Mouse (Mus musculus) heart, adult 2 months (tissue): ENCODE data around the gene Gart. TPM values are rescaled to one million over a fixed set of nuclear protein-coding genes. Genes with fewer than 3 reads are reported as not detected.
A peak's percentile ranks its signal among the peaks of the same experiment; 100 is the strongest.

Source experiments
- DNase-seq, 2 experiments: peaks; one replicate each; pipeline ENCODE4 v3.0.0; 2021
- H3K27ac ChIP-seq: fragments of 200-600 bp; 2 replicates; pipeline ENCODE4 v1.8.1; 2022
- H3K27me3 ChIP-seq: fragments of 200-500 bp; 2 replicates; pipeline ENCODE4 v1.6.1; 2012; ENCODE audit warnings: mild to moderate bottlenecking, low read length, inconsistent platforms, mixed read lengths; ENCODE audit not compliant: control insufficient read depth, insufficient read depth
- H3K36me3 ChIP-seq: fragments of 200-500 bp; 2 replicates; pipeline ENCODE4 v1.6.1; 2012; ENCODE audit warnings: low read length, inconsistent platforms; ENCODE audit not compliant: control insufficient read depth, insufficient read depth
- H3K4me1 ChIP-seq: fragments of 200-500 bp; 2 replicates; pipeline ENCODE4 v1.6.1; 2011; ENCODE audit warnings: low read length; ENCODE audit not compliant: control insufficient read depth, insufficient read depth
- H3K4me3 ChIP-seq: fragments of 200-600 bp; 2 replicates; pipeline ENCODE4 v1.8.1; 2022
- H3K79me2 ChIP-seq: fragments of 200-500 bp; replicated peaks from 2 replicates; pipeline ENCODE4 v1.6.1; 2012; ENCODE audit warnings: mild to moderate bottlenecking, inconsistent platforms, low read length, moderate library complexity, mixed read lengths; ENCODE audit not compliant: control insufficient read depth, insufficient read depth
- H3K9ac ChIP-seq: fragments of 200-500 bp; 2 replicates; pipeline ENCODE4 v1.6.1; 2012; ENCODE audit warnings: low read depth, mild to moderate bottlenecking, control low read depth, inconsistent platforms, low read length, mixed read lengths
- CTCF ChIP-seq: fragments of 200-600 bp; IDR thresholded peaks from 2 replicates; pipeline ENCODE4 v1.8.1; 2022; ENCODE audit warnings: antibody characterized with exemption, mild to moderate bottlenecking, moderate library complexity
- EP300 ChIP-seq: fragments of 200-500 bp; IDR thresholded peaks from 2 replicates; pipeline ENCODE4 v1.6.1; 2011; ENCODE audit warnings: low read depth, low read length, control low read depth; ENCODE audit not compliant: insufficient read depth
- POLR2A ChIP-seq: fragments of 200-500 bp; IDR thresholded peaks from 2 replicates; pipeline ENCODE4 v1.6.1; 2011; ENCODE audit warnings: mild to moderate bottlenecking, low read depth, low read length, control low read depth; ENCODE audit not compliant: insufficient read depth
- WGBS: fragments of 180-500 bp; shearing (Covaris S2); methylation state at CpG from one replicate; pipeline ENCODE4 v1.1.7; 2018; 5-methylcytosine and 5-hydroxymethylcytosine counted together
- intact Hi-C: fragments of 180-260 bp; cut with DNase I; formaldehyde crosslinking; loops from one replicate; pipeline ENCODE4 v1.15.1; 2025
- polyA plus RNA-seq: library from polyadenylated mRNA; depleted of rRNA; stranded (reverse); fragments of >200 nt; gene quantifications from 2 replicates; pipeline ENCODE4 v1.2.3, GENCODE M21; 2012
- total RNA-seq, 2 experiments: library from RNA; stranded (reverse); gene quantifications; 2 replicates each; pipeline ENCODE4 v1.2.3; 2021

Gart gene
- total and polyA plus RNA-seq, 3 experiments = 25.0 to 66.2 (median 62.7) TPM

DNA sequence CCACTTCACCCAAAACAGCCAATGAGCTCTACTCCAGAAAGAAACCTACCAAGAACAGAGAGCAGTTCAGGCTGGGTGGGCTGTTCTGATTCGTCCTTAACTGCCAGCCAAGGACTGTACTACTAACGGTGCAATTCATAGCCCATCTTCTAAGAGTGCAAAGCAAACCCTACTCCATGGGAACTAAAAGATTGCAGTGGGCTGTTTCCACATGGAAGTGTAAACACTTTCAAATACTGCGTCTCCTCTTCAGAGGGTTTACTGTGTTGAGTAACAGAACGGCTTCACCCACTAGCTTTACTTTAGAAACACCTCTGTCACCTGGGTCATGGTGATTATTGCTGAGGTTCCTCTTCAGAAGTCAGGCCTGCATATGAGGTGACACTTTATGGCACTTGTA is 45.7 kb downstream of the Gart start:
- no peaks in the 10 kb centered on the region for H3K79me2 ChIP-seq
- DNase-seq = no peak
- H3K36me3 ChIP-seq = no peaks in the 10 kb centered on the region
- WGBS = 86% methylated on average over 4 of the region's 4 CpGs
- no peak overlapping the region for H3K27ac ChIP-seq
- no peak overlapping the region for H3K9ac ChIP-seq
- peaks cover 2% of the 10 kb centered on the region; the same call in 1 of the 2 replicates for H3K4me1 ChIP-seq
- no peaks in the 10 kb centered on the region for H3K27me3 ChIP-seq
- intact Hi-C loops = no loop called here
- TF ChIP-seq EP300 (no peak), CTCF (no peak), POLR2A (no peak)
- H3K4me3 ChIP-seq = no peak overlapping the region

GRCm38 (mm10) chr16:91599242-91599641 is 47.5 kb downstream of the Gart start:
- H3K79me2 ChIP-seq = no peaks in the 10 kb centered on the region
- no peak overlapping the region for H3K27ac ChIP-seq
- no peak for DNase-seq
- H3K4me1 ChIP-seq = peaks cover 3% of the 10 kb centered on the region; the same call in 1 of the 2 replicates
- no peak overlapping the region for H3K4me3 ChIP-seq
- TF ChIP-seq EP300 (no peak), CTCF (peak; percentile 23; the same call in 1 of the 2 replicates), POLR2A (no peak)
- intact Hi-C loops = loop anchor here (2.0 to 5.0 kb wide), 3 partner anchors 18 to 52 kb away; partner anchors contain the start of genes Gart, Ifngr2 and Son
- H3K9ac ChIP-seq = no peak overlapping the region
- H3K36me3 ChIP-seq = no peaks in the 10 kb centered on the region
- H3K27me3 ChIP-seq = no peaks in the 10 kb centered on the region

DNA sequence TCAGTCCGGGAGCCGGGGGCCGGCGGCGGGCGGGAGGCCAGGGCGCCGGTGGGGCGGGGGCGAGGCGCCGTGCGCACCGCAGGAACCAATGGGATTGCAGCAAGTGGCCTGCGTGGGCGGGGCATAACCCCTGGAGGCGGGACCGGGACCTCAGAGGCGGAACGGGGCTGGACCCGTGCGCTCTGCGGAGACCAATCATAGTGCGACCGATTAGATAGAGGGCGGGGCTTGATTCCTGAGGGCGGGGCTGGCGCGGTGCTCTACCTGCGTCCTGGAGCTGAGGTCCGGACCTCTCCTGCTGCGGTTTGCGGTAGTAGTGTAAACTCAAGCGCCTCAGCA is 49.1 kb downstream of the Gart start, which contains the start of gene Tmem50b:
Tmem50b (minus strand) TSS at position 129 of the 339 bp plus-strand sequence.
- Histone ChIP-seq H3K36me3 (no peaks in the 10 kb centered on the region), H3K4me3 (peak within 1 kb of the TSS; percentile 86), H3K79me2 (peaks cover 2% of the 10 kb centered on the region; the same call in 1 of the 2 replicates), H3K9ac (peak within 1 kb of the TSS; percentile 84), H3K27ac (peak within 1 kb of the TSS; percentile 89), H3K4me1 (peaks cover 3% of the 10 kb centered on the region; the same call in 1 of the 2 replicates), H3K27me3 (no peaks in the 10 kb centered on the region)
- TF ChIP-seq POLR2A = no peak
- TF ChIP-seq EP300 = no peak
- no peak for TF ChIP-seq CTCF
- DNase-seq = peak; percentile 99
- under 1% methylated on average over 34 of the region's 34 CpGs for WGBS
- intact Hi-C loops = loop anchor here (2.0 to 5.0 kb wide), 3 partner anchors 19 to 50 kb away; partner anchors contain the start of genes Gart, Ifngr2 and Son

DNA sequence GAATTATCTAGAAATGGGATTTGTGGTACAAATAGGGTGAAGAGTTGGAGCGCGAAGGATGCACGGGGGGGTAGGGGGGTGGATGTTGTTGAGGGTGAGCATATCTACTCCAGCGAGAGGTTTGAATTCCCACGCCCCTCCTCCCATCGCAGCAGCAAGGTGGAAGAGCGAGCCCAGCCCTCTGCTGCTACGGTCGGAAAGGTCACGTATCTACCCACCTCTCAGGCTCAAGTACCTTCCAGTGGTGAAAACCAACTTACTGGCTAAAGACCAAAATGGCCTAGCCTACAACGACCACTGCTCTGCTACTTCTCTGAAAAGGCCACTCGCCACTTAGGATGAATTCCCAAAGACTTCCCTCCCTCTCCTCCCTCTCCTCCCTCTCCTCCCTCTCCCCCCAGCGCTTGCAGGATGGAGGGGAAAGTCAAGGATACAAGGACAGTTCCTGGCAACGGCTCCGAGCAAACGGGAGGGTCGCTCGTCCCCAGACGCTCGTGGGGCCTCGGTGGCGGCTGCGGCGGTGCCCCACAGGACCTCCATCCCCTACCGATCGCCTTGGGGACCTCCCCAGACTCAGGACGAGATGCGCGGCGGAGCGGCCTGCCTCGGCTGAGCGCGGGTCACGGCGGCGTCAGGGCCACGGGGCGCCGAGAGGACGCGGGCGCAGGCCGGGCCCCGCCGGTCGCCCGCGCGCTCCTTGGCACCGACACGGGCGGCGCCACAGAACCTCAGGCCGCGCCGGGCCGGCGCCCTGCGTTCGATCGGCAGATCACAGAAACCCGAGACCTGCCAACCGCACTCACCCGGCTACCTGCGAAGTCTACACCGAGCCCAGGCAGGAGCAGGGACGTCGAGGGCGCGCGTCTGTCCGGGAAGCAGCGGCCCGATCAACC is 49.7 kb downstream of the Gart start:
- DNase-seq = peak in 1 of 2 experiments; percentile 19
- Histone ChIP-seq H3K4me1 (peaks cover 3% of the 10 kb centered on the region; the same call in 1 of the 2 replicates), H3K27me3 (no peaks in the 10 kb centered on the region), H3K9ac (peak overlapping the region; percentile 84), H3K27ac (peak overlapping the region; percentile 89), H3K36me3 (no peaks in the 10 kb centered on the region), H3K79me2 (peaks cover 2% of the 10 kb centered on the region; the same call in 1 of the 2 replicates), H3K4me3 (peak overlapping the region; percentile 86)
- intact Hi-C loops = loop anchor here (5.0 kb wide), 2 partner anchors 50 kb away; partner anchors contain the start of genes Gart, Ifngr2 and Son
- TF ChIP-seq POLR2A (peak; percentile 64), CTCF (no peak), EP300 (no peak)
- 2% methylated on average over 75 of the region's 75 CpGs for WGBS

DNA sequence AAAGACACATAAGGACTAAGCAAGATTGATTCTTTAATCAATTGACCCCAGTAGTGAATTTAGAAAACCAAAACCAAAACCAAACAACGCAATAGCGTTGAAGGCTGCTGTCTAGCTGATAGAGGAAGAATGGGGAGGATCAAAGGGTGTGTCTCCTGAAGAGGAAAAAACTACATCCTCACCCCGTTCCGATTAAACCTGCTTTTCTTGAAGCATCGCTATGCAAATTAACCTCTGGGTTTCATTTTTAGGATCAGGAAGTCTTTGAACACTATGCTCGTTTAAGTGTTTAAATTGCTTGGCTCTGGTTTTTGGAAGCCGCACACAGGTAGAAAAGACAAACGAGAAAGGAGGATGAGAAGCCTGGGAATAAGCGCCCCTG is 50.4 kb downstream of the Gart start:
- H3K27ac ChIP-seq = no peak overlapping the region
- TF ChIP-seq EP300 (no peak), POLR2A (no peak), CTCF (no peak)
- intact Hi-C loops = loop anchor here (5.0 kb wide), 2 partner anchors 49 to 51 kb away; partner anchors contain the start of genes Gart, Ifngr2 and Son
- H3K27me3 ChIP-seq = no peaks in the 10 kb centered on the region
- WGBS = 28% methylated on average over 9 of the region's 9 CpGs
- H3K36me3 ChIP-seq = no peaks in the 10 kb centered on the region
- peaks cover 2% of the 10 kb centered on the region; the same call in 1 of the 2 replicates for H3K79me2 ChIP-seq
- peaks cover 3% of the 10 kb centered on the region; the same call in 1 of the 2 replicates for H3K4me1 ChIP-seq
- DNase-seq = no peak
- H3K9ac ChIP-seq = no peak overlapping the region; the same call in 1 of the 2 replicates
- H3K4me3 ChIP-seq = peak overlapping the region; percentile 86
